Comparison of ENCODE assay signal across 12 mouse cellular contexts in the genomic region with DNA sequence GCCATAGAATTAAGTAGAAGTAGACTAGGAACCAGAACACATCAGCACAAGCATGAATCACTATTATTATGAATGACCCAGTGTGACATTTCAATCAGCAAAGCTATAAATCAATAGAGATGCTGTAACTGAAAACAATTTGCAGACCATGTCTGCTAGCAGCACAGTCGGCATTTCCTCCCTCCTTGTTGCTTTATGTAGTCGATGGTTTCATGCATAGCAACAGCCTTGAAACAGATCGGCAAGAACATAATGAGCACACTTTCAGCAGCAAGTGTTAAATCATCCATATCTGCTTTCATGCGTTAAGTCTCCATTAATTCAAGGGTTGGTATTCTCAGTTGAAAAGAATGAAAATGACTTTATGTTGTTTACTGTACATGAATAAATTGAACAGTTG.
DNase-seq lines count a peak whose midpoint lies in the region; ATAC-seq lines count a peak whose summit lies in the region.
"Had no signal": no experiment of that assay in that cellular context is flagged by ENCODE, and none has a peak within 500 bp of the region (broad histone marks: within the 10 kb centered on the region; RNA-seq: fewer than 3 reads in every experiment).

No protein-coding gene starts in this region.

- no peak overlapping the region for H3K9ac ChIP-seq in midbrain, embryonic 15.5 days
- H3K9ac ChIP-seq in midbrain, embryonic 11.5 days (ENCODE audit: low read length): no peak overlapping the region
- H3K9ac ChIP-seq in hindbrain, embryonic 14.5 days: no peak overlapping the region
- H3K9ac ChIP-seq: heart, embryonic 15.5 days; limb, embryonic 15.5 days had no signal

- no peaks in the 10 kb centered on the region for H3K9me3 ChIP-seq in midbrain, embryonic 15.5 days
- H3K9me3 ChIP-seq in midbrain, embryonic 11.5 days (ENCODE audit: control insufficient read depth, low read length): no peaks in the 10 kb centered on the region
- H3K9me3 ChIP-seq in hindbrain, embryonic 14.5 days (ENCODE audit: control insufficient read depth, low read length): no peaks in the 10 kb centered on the region
- H3K9me3 ChIP-seq: heart, embryonic 15.5 days; limb, embryonic 15.5 days had no signal

- peak; percentile 80 for ATAC-seq in frontal cortex, adult (ENCODE audit: low TSS enrichment)
- peak; percentile 66 for ATAC-seq in midbrain, embryonic 15.5 days (replicated peaks)
- no peak for ATAC-seq in midbrain, embryonic 11.5 days (ENCODE audit: low FRiP score)
- ATAC-seq in hindbrain, embryonic 14.5 days (ENCODE audit: low FRiP score): peak; percentile 77; the same call in 1 of the 2 replicates
- ATAC-seq: intestine, postnatal 0 days had no signal

- no peaks in the 10 kb centered on the region for H3K4me1 ChIP-seq in midbrain, embryonic 15.5 days
- H3K4me1 ChIP-seq in midbrain, embryonic 11.5 days (ENCODE audit: control insufficient read depth, insufficient read depth, low read length): no peaks in the 10 kb centered on the region
- H3K4me1 ChIP-seq in hindbrain, embryonic 14.5 days (replicated peaks; ENCODE audit: control insufficient read depth, insufficient read depth, low read length): no peaks in the 10 kb centered on the region
- H3K4me1 ChIP-seq: heart, embryonic 15.5 days; limb, embryonic 15.5 days had no signal

- no peaks in the 10 kb centered on the region for H3K36me3 ChIP-seq in midbrain, embryonic 15.5 days (replicated peaks)
- no peaks in the 10 kb centered on the region for H3K36me3 ChIP-seq in midbrain, embryonic 11.5 days (ENCODE audit: control insufficient read depth, insufficient read depth, low read length)
- no peaks in the 10 kb centered on the region for H3K36me3 ChIP-seq in hindbrain, embryonic 14.5 days (replicated peaks; ENCODE audit: control insufficient read depth, insufficient read depth)
- H3K36me3 ChIP-seq: heart, embryonic 15.5 days; limb, embryonic 15.5 days had no signal

- no peak overlapping the region for H3K27ac ChIP-seq in midbrain, embryonic 15.5 days
- H3K27ac ChIP-seq in midbrain, embryonic 11.5 days (ENCODE audit: low read depth, low read length): no peak overlapping the region
- peak overlapping the region; percentile 35; the same call in 1 of the 2 replicates for H3K27ac ChIP-seq in hindbrain, embryonic 14.5 days
- H3K27ac ChIP-seq: heart, embryonic 15.5 days; limb, embryonic 15.5 days had no signal

- WGBS in midbrain, embryonic 15.5 days: 25% methylated on average over 4 of the region's 4 CpGs
- 61% methylated on average over 4 of the region's 4 CpGs for WGBS in midbrain, embryonic 11.5 days
- 29% methylated on average over 4 of the region's 4 CpGs for WGBS in hindbrain, embryonic 14.5 days

- H3K4me3 ChIP-seq in midbrain, embryonic 15.5 days: no peak overlapping the region
- H3K4me3 ChIP-seq in midbrain, embryonic 11.5 days (ENCODE audit: low read depth, low read length): no peak overlapping the region
- no peak overlapping the region for H3K4me3 ChIP-seq in hindbrain, embryonic 14.5 days (replicated peaks; ENCODE audit: low read length)
- H3K4me3 ChIP-seq: heart, embryonic 15.5 days; limb, embryonic 15.5 days had no signal

- no peak overlapping the region for H3K4me2 ChIP-seq in midbrain, embryonic 15.5 days
- no peak overlapping the region for H3K4me2 ChIP-seq in midbrain, embryonic 11.5 days
- no peak overlapping the region for H3K4me2 ChIP-seq in hindbrain, embryonic 14.5 days (replicated peaks)
- H3K4me2 ChIP-seq: heart, embryonic 15.5 days; limb, embryonic 15.5 days had no signal

- no peaks in the 10 kb centered on the region for H3K27me3 ChIP-seq in midbrain, embryonic 15.5 days (replicated peaks)
- no peaks in the 10 kb centered on the region for H3K27me3 ChIP-seq in midbrain, embryonic 11.5 days (ENCODE audit: control insufficient read depth, insufficient read depth, low read length)
- H3K27me3 ChIP-seq in hindbrain, embryonic 14.5 days (ENCODE audit: control insufficient read depth, insufficient read depth, low read length): no peaks in the 10 kb centered on the region
- H3K27me3 ChIP-seq: heart, embryonic 15.5 days; limb, embryonic 15.5 days had no signal

- no peak for DNase-seq in frontal cortex, postnatal 25 days (ENCODE audit: low spot score in 2 of 2)
- no peak for DNase-seq in midbrain, embryonic 11.5 days (ENCODE audit: low spot score, missing footprints)
- DNase-seq in hindbrain, embryonic 14.5 days (ENCODE audit: low spot score): peak; percentile 25
- DNase-seq in telencephalon, adult 2 months (ENCODE audit: low read depth, low spot score): peak; percentile 34
- no peak for DNase-seq in kidney, postnatal 36 days
- DNase-seq in lung, postnatal 10 days: no peak
- DNase-seq: cerebellum, postnatal 14 days had no signal

Comparison
In these comparisons a context has a peak if more than half of its experiments do, and no peak if none do; other contexts are left out.
1. DNase-seq: peak in hindbrain, embryonic 14.5 days (single experiment) and telencephalon, adult 2 months (single experiment); none in frontal cortex, postnatal 25 days (0 of 2), midbrain, embryonic 11.5 days (single experiment), kidney, postnatal 36 days (0 of 2) and lung, postnatal 10 days (single experiment).